Mouse (Mus musculus) liver, embryonic 13.5 days (tissue): ENCODE data around the gene Fam173a. TPM values are rescaled to one million over a fixed set of nuclear protein-coding genes. Genes with fewer than 3 reads are reported as not detected.

Experiments
- ATAC-seq: fragments of 200-750 bp; cut with Nextera tagmentation; 2 replicates; pipeline ENCODE4 v1.8.0; 2017; ENCODE audit warnings: low read depth, mild to moderate bottlenecking, moderate number of reproducible peaks, moderate library complexity
- DNase-seq: peaks from one replicate; pipeline ENCODE4 v3.0.0; 2022
- H3K27ac ChIP-seq: fragments of 300-500 bp; sonication (generic); 2 replicates; pipeline ENCODE4 v1.5.1; 2015; ENCODE audit warnings: moderate library complexity, mild to moderate bottlenecking, inconsistent platforms
- H3K27me3 ChIP-seq: fragments of 300-500 bp; sonication (generic); 2 replicates; pipeline ENCODE4 v1.6.1; 2015; ENCODE audit warnings: mild to moderate bottlenecking, inconsistent platforms
- H3K36me3 ChIP-seq: fragments of 300-500 bp; sonication (generic); 2 replicates; pipeline ENCODE4 v1.6.1; 2015; ENCODE audit warnings: mild to moderate bottlenecking, inconsistent platforms
- H3K4me1 ChIP-seq: fragments of 300-500 bp; sonication (generic); replicated peaks from 2 replicates; pipeline ENCODE4 v1.6.1; 2015; ENCODE audit warnings: inconsistent platforms
- H3K4me2 ChIP-seq: fragments of 300-500 bp; sonication (generic); 2 replicates; pipeline ENCODE4 v1.6.1; 2015; ENCODE audit warnings: inconsistent platforms, mild to moderate bottlenecking, moderate library complexity
- H3K4me3 ChIP-seq: fragments of 300-500 bp; sonication (generic); replicated peaks from 2 replicates; pipeline ENCODE4 v1.5.1; 2015; ENCODE audit warnings: mild to moderate bottlenecking, inconsistent platforms
- H3K9ac ChIP-seq: fragments of 300-500 bp; sonication (generic); 2 replicates; pipeline ENCODE4 v1.6.1; 2015; ENCODE audit warnings: mild to moderate bottlenecking, inconsistent platforms
- H3K9me3 ChIP-seq: fragments of 300-500 bp; sonication (generic); replicated peaks from 2 replicates; pipeline ENCODE4 v1.6.1; 2016; ENCODE audit warnings: inconsistent platforms
- WGBS: fragments of 180-500 bp; shearing (Covaris S2); methylation state at CpG from one replicate; pipeline ENCODE4 v1.1.7; 2015; ENCODE audit not compliant: insufficient replicate concordance; 5-methylcytosine and 5-hydroxymethylcytosine counted together
- polyA plus RNA-seq: library from polyadenylated mRNA; unstranded; fragments of >200 nt; fragmentation: Nextera tagmentation; extraction: Ambion mirVana; gene quantifications from 2 replicates; pipeline ENCODE4 v1.2.1, GENCODE M21; 2015

Gene Fam173a
- 54.5 and 61.8 TPM in 2 replicates for polyA plus RNA-seq

GRCm38 (mm10) chr17:25792615-25793014 lies at the start of gene Fam173a:
Fam173a (minus strand) TSS chr17:25792901.
- peaks cover 48% of the 10 kb centered on the region for H3K4me1 ChIP-seq
- H3K4me2 ChIP-seq: peak within 1 kb of the TSS; percentile 94
- WGBS: 1% methylated on average over 14 of the region's 14 CpGs
- DNase-seq: peak; percentile 38
- peak within 1 kb of the TSS; percentile 89 for H3K4me3 ChIP-seq
- H3K9ac ChIP-seq: peak within 1 kb of the TSS; percentile 84
- H3K9me3 ChIP-seq: no peaks in the 10 kb centered on the region
- peaks cover 26% of the 10 kb centered on the region for H3K36me3 ChIP-seq
- peak; percentile 43; the same call in 1 of the 2 replicates for ATAC-seq
- H3K27ac ChIP-seq: peak within 1 kb of the TSS; percentile 92
- H3K27me3 ChIP-seq: no peaks in the 10 kb centered on the region

GRCm38 (mm10) chr17:25841117-25841880 lies 48.6 kb upstream of the Fam173a start, which contains the start of gene Gm20683:
Gm20683 (minus strand) TSS chr17:25841763.
- Histone ChIP-seq H3K4me1 (peaks cover 69% of the 10 kb centered on the region), H3K9ac (peak within 1 kb of the TSS; percentile 33; the same call in 1 of the 2 replicates), H3K9me3 (no peaks in the 10 kb centered on the region)

GRCm38 (mm10) chr17:25840519-25840918 lies 47.8 kb upstream of the Fam173a start:
- Histone ChIP-seq H3K27ac (no peak overlapping the region), H3K27me3 (no peaks in the 10 kb centered on the region), H3K9ac (0 out of 2 replicates have a peak overlapping the region, but pooled peaks have one; percentile 5), H3K4me3 (no peak overlapping the region), H3K4me1 (peaks cover 77% of the 10 kb centered on the region), H3K4me2 (no peak overlapping the region), H3K36me3 (peaks cover 72% of the 10 kb centered on the region), H3K9me3 (no peaks in the 10 kb centered on the region)
- DNase-seq (no peak), ATAC-seq (no peak)
- 90% methylated on average over 6 of the region's 6 CpGs for WGBS

More at GRCm38 (mm10) chr17:25841117-25841880, 48.6 kb upstream of the Fam173a start, which contains the start of gene Gm20683:
- no peak within 1 kb of the TSS for H3K4me3 ChIP-seq
- no peak within 1 kb of the TSS; the same call in none of the 2 replicates for H3K27ac ChIP-seq
- peaks cover 76% of the 10 kb centered on the region for H3K36me3 ChIP-seq
- H3K4me2 ChIP-seq: peak within 1 kb of the TSS; percentile 87; the same call in 1 of the 2 replicates
- H3K27me3 ChIP-seq: no peaks in the 10 kb centered on the region
- DNase-seq (no peak), ATAC-seq (no peak)
- 92% methylated on average over 20 of the region's 22 CpGs for WGBS

- H3K4me1 ChIP-seq: peaks cover 78% of the 10 kb centered on the region
- H3K4me3 ChIP-seq: no peak overlapping the region
- WGBS: 80% methylated on average over 14 of the region's 14 CpGs
- peak overlapping the region; percentile 50 for H3K27ac ChIP-seq
- no peaks in the 10 kb centered on the region for H3K27me3 ChIP-seq
- ATAC-seq (no peak), DNase-seq (no peak)
- H3K36me3 ChIP-seq: peaks cover 74% of the 10 kb centered on the region
- H3K9ac ChIP-seq: no peak overlapping the region; the same call in 1 of the 2 replicates
- no peaks in the 10 kb centered on the region for H3K9me3 ChIP-seq
- peak overlapping the region; percentile 9; the same call in 1 of the 2 replicates for H3K4me2 ChIP-seq
These were observed 46.9 kb upstream of the Fam173a start for GRCm38 (mm10) chr17:25839455-25840235.

- DNase-seq (no peak), ATAC-seq (no peak)
- Histone ChIP-seq H3K9me3 (no peaks in the 10 kb centered on the region), H3K27me3 (no peaks in the 10 kb centered on the region), H3K27ac (peak overlapping the region; percentile 50; the same call in 1 of the 2 replicates), H3K4me3 (no peak overlapping the region), H3K4me2 (no peak overlapping the region), H3K36me3 (peaks cover 76% of the 10 kb centered on the region), H3K4me1 (peaks cover 83% of the 10 kb centered on the region), H3K9ac (no peak overlapping the region; the same call in 1 of the 2 replicates)
- WGBS: 71% methylated on average over 4 of the region's 4 CpGs
These were observed 46.2 kb upstream of the Fam173a start for GRCm38 (mm10) chr17:25838904-25839303.

- ATAC-seq (no peak), DNase-seq (no peak)
- H3K27me3 ChIP-seq: no peaks in the 10 kb centered on the region
- H3K9me3 ChIP-seq: no peaks in the 10 kb centered on the region
- H3K36me3 ChIP-seq: peaks cover 67% of the 10 kb centered on the region
- peaks cover 74% of the 10 kb centered on the region for H3K4me1 ChIP-seq
- H3K4me3 ChIP-seq: no peak overlapping the region
- H3K4me2 ChIP-seq: no peak overlapping the region
- peak overlapping the region; percentile 47; the same call in 1 of the 2 replicates for H3K27ac ChIP-seq
- WGBS: 52% methylated on average over 3 of the region's 3 CpGs
- H3K9ac ChIP-seq: peak overlapping the region; percentile 61
These were observed 44.8 kb upstream of the Fam173a start for GRCm38 (mm10) chr17:25837533-25837932.

GRCm38 (mm10) chr17:25837076-25837410 lies 44.3 kb upstream of the Fam173a start, which contains the start of gene Rhbdl1:
Rhbdl1 (minus strand) TSS chr17:25837295.
- WGBS: 10% methylated on average over 28 of the region's 29 CpGs
- no peaks in the 10 kb centered on the region for H3K27me3 ChIP-seq
- H3K36me3 ChIP-seq: peaks cover 62% of the 10 kb centered on the region
- ATAC-seq: no peak
- H3K9me3 ChIP-seq: no peaks in the 10 kb centered on the region
- peak within 1 kb of the TSS; percentile 73 for H3K4me2 ChIP-seq
- DNase-seq: no peak
- H3K4me1 ChIP-seq: peaks cover 73% of the 10 kb centered on the region
- H3K9ac ChIP-seq: peak within 1 kb of the TSS; percentile 61
- H3K27ac ChIP-seq: peak within 1 kb of the TSS; percentile 47
- H3K4me3 ChIP-seq: peak within 1 kb of the TSS; percentile 43

GRCm38 (mm10) chr17:25836397-25837075 lies 43.8 kb upstream of the Fam173a start:
- H3K27ac ChIP-seq: no peak overlapping the region; the same call in 1 of the 2 replicates
- H3K4me1 ChIP-seq: peaks cover 78% of the 10 kb centered on the region
- 26% methylated on average over 23 of the region's 23 CpGs for WGBS
- ATAC-seq (no peak), DNase-seq (no peak)
- H3K9me3 ChIP-seq: no peaks in the 10 kb centered on the region
- peak overlapping the region; percentile 43 for H3K4me3 ChIP-seq
- H3K9ac ChIP-seq: peak overlapping the region; percentile 61
- H3K27me3 ChIP-seq: no peaks in the 10 kb centered on the region
- H3K4me2 ChIP-seq: peak overlapping the region; percentile 73
- H3K36me3 ChIP-seq: peaks cover 62% of the 10 kb centered on the region

GRCm38 (mm10) chr17:25835816-25836215 lies 43.1 kb upstream of the Fam173a start:
- no peak overlapping the region for H3K4me3 ChIP-seq
- H3K9me3 ChIP-seq: no peaks in the 10 kb centered on the region
- DNase-seq: no peak
- WGBS: 88% methylated on average over 16 of the region's 16 CpGs
- H3K4me1 ChIP-seq: peaks cover 85% of the 10 kb centered on the region
- no peak overlapping the region for H3K27ac ChIP-seq
- H3K4me2 ChIP-seq: peak overlapping the region; percentile 73; the same call in 1 of the 2 replicates
- peaks cover 62% of the 10 kb centered on the region for H3K36me3 ChIP-seq
- H3K27me3 ChIP-seq: no peaks in the 10 kb centered on the region
- no peak for ATAC-seq
- no peak overlapping the region for H3K9ac ChIP-seq

GRCm38 (mm10) chr17:25835301-25835700 lies 42.6 kb upstream of the Fam173a start:
- no peak for ATAC-seq
- Histone ChIP-seq H3K4me2 (peak overlapping the region; percentile 99), H3K27me3 (no peaks in the 10 kb centered on the region), H3K4me1 (peaks cover 87% of the 10 kb centered on the region), H3K9ac (0 out of 2 replicates have a peak overlapping the region, but pooled peaks have one; percentile 92), H3K9me3 (no peaks in the 10 kb centered on the region), H3K4me3 (no peak overlapping the region), H3K36me3 (peaks cover 62% of the 10 kb centered on the region), H3K27ac (no peak overlapping the region)
- DNase-seq: no peak
- 74% methylated on average over 7 of the region's 7 CpGs for whole genome bisulfite sequencing
